Mouse (Mus musculus): ENCODE measurements around the gene Utp18.

Utp18 gene

DNA sequence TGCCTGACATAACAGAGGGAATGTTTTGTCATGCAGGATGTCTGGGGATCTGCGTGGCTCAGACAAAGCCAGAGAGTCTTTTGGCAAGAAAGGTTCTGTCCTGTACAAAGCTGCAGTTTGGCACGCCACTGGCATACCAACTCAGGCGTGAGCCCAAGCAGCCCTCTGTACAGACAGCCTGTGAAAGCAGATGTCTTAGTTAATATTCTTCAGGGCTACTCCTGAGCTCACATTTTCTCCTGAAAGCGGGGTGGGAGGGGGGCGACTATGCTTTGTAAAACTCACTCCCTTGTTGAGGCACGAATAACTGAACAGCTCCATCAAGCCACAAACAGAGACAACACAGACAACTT is 56.3 kb downstream of the Utp18 start:
- no peak for DNase-seq (ENCODE audit: low read depth, low spot score)

GRCm38 (mm10) chr11:93828619-93829326 is 56.8 kb downstream of the Utp18 start:
- DNase-seq (ENCODE audit: low read depth, low spot score) = no peak

DNA sequence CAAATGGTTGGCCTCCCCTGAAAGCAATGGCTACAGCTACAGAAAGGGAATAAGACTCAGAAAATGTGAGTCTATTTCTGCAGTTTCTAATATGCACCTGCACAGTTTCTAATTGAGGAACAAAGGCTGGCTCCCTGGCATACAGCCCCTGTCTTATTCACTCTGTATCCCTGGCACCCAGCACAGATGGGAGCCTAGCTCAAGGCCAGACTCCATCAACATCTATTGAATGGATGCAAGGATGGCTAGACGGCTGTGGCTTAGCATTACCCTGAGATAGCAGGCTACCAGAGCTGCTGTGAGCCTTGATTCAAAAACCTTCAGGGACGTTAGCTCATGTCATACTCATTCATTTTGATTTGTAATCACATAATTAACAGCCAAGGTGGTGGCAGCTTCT is 63.3 kb downstream of the Utp18 start:
- DNase-seq (ENCODE audit: low read depth, low spot score) = no peak

GRCm38 (mm10) chr11:93821533-93821932 is 64.0 kb downstream of the Utp18 start:
- DNase-seq (ENCODE audit: low read depth, low spot score) = no peak

GRCm38 (mm10) chr11:93817966-93818738 is 67.4 kb downstream of the Utp18 start:
- no peak for DNase-seq (ENCODE audit: low read depth, low spot score)

GRCm38 (mm10) chr11:93812955-93813354 is 72.6 kb downstream of the Utp18 start:
- no peak for DNase-seq (ENCODE audit: low read depth, low spot score)

DNA sequence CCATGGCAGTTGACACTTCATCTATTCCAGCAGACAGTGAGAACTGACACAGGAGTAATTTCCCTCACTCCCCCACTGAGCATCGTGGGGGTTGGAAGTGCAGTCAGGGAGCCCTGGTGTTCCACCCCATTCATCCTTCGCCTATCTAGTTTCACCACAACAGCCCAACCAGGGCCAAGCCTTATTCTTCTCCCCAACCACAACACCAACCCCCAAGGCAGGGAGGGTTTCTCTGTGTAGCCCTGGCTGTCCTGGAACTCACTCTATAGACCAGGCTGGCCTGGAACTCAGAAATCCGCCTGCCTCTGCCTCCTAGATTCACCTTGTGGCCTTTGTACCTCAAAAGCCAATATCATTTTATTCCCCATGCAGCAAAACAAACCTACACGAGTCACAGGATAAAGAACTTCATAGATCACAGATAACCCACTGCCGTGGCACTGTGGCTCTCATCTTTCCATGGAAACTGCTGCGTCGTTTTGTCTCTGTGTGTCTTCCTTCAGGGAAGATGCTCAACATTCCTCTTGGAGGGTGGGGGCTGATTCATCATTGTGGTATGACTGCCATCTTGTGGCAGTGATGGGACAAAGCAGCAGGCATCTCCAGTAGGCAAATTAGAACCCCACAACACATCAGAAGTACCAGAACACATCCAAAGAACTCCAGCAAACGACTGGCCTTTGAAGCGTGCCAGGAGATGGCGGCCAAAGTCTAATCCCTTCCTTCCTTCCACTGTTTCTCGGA is 73.3 kb downstream of the Utp18 start:
- DNase-seq (ENCODE audit: low read depth, low spot score) = no peak
